Mouse (Mus musculus) limb, embryonic 10.5 days (tissue): ENCODE measurements around the gene Tll1. TPM values are rescaled to one million over a fixed set of nuclear protein-coding genes. Genes with fewer than 3 reads are reported as not detected.

Experiments
- DNase-seq: peaks from one replicate; pipeline ENCODE4 v3.0.0-alpha.2; 2017; ENCODE audit warnings: low spot score
- H3K27ac ChIP-seq: fragments of 300-500 bp; sonication (generic); 2 replicates; pipeline ENCODE4 v1.5.1; 2016; ENCODE audit warnings: mild to moderate bottlenecking
- H3K27me3 ChIP-seq: fragments of 300-500 bp; sonication (generic); 2 replicates; pipeline ENCODE4 v1.6.1; 2016; ENCODE audit warnings: low read depth, mild to moderate bottlenecking; ENCODE audit not compliant: poor library complexity, severe bottlenecking
- H3K36me3 ChIP-seq: fragments of 300-500 bp; sonication (generic); 2 replicates; pipeline ENCODE4 v1.6.1; 2016; ENCODE audit warnings: mild to moderate bottlenecking, moderate library complexity
- H3K4me1 ChIP-seq: fragments of 300-500 bp; sonication (generic); 2 replicates; pipeline ENCODE4 v1.6.1; 2016
- H3K4me3 ChIP-seq: fragments of 300-500 bp; sonication (generic); 2 replicates; pipeline ENCODE4 v1.5.1; 2016; ENCODE audit warnings: mild to moderate bottlenecking, moderate library complexity
- H3K9me3 ChIP-seq: fragments of 300-500 bp; sonication (generic); replicated peaks from 2 replicates; pipeline ENCODE4 v1.6.1; 2016; ENCODE audit warnings: mild to moderate bottlenecking
- WGBS: fragments of 180-500 bp; shearing (Covaris S2); methylation state at CpG from one replicate; pipeline ENCODE4 v1.1.7; 2016; 5-methylcytosine and 5-hydroxymethylcytosine counted together
- polyA plus RNA-seq: library from polyadenylated mRNA; unstranded; fragments of >200 nt; fragmentation: Nextera tagmentation; extraction: Ambion mirVana; gene quantifications from 2 replicates; pipeline ENCODE4 v1.2.1, GENCODE M21; 2016

Gene Tll1
- polyA plus RNA-seq, 1 experiment from 2014 or later: 1.9 TPM

DNA sequence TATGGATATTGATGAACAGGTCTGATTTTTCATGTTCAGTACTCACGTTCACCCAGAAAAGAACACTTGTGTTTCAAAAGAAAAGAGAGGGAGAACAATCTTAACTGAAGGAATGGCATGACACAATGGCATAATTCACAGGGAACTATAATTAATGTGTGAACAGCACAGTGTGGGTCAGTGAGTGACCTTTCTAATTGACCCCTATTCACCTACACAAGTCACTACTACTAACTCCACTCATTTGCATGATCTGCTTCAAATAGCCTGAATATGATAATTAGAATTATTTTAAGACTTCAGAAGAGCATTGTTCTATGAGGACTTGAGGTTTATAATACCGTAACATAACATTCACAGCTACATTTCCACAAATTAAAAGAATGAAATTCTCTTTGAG lies 18.2 kb downstream of the Tll1 start:
- peaks cover 5% of the 10 kb centered on the region; the same call in 1 of the 2 replicates for H3K4me1 ChIP-seq
- no peaks in the 10 kb centered on the region for H3K9me3 ChIP-seq
- H3K27me3 ChIP-seq: no peaks in the 10 kb centered on the region
- no peak for DNase-seq
- H3K4me3 ChIP-seq: no peak overlapping the region
- H3K36me3 ChIP-seq: no peaks in the 10 kb centered on the region
- WGBS: 86% methylated on average over 2 of the region's 2 CpGs
- H3K27ac ChIP-seq: no peak overlapping the region

DNA sequence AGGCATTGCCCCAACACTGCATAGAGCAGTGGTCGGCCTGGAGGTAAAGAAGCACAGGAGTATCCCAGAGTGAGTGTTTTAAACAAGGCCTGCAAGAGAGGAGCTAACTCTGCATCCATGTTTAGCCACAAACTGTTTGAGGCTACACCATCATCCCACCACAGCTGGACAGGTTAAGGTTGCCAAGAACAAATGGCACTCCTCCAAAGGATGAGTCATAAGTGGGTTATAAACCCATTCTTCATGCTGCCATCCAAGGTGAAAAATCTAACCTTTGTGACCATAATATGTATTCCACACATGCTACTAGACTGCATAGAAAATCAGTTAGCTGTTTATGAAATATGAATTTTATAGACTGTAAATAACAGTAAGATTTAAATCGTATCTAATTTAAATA lies 29.1 kb downstream of the Tll1 start:
- Histone ChIP-seq H3K9me3 (no peaks in the 10 kb centered on the region), H3K36me3 (no peaks in the 10 kb centered on the region), H3K27me3 (no peaks in the 10 kb centered on the region), H3K4me1 (no peaks in the 10 kb centered on the region), H3K4me3 (no peak overlapping the region), H3K27ac (no peak overlapping the region)
- WGBS: 86% methylated on average over 2 of the region's 2 CpGs
- no peak for DNase-seq

DNA sequence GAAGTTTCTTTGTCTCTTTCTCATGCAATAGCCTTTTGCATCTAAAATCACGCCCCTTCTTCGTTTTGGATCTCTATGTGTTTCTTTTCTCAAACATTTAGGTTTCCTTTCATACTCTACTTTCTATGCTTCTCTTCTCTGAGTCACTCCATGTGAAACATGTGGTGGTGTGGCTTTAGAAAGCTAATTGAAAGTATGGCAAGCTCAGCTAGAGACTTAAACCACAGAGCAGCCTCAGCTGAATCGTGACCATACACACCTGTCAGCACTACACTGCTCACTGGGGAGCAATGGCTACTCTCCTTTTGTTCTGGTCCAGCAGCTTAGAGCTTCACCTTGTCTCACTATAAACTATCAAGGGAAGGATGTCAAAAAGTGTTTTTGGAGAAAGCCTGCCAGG lies 31.2 kb downstream of the Tll1 start:
- H3K4me1 ChIP-seq: no peaks in the 10 kb centered on the region
- H3K36me3 ChIP-seq: no peaks in the 10 kb centered on the region
- H3K27ac ChIP-seq: no peak overlapping the region
- WGBS: 82% methylated on average over 3 of the region's 3 CpGs
- no peaks in the 10 kb centered on the region for H3K9me3 ChIP-seq
- no peaks in the 10 kb centered on the region for H3K27me3 ChIP-seq
- H3K4me3 ChIP-seq: no peak overlapping the region
- no peak for DNase-seq

DNA sequence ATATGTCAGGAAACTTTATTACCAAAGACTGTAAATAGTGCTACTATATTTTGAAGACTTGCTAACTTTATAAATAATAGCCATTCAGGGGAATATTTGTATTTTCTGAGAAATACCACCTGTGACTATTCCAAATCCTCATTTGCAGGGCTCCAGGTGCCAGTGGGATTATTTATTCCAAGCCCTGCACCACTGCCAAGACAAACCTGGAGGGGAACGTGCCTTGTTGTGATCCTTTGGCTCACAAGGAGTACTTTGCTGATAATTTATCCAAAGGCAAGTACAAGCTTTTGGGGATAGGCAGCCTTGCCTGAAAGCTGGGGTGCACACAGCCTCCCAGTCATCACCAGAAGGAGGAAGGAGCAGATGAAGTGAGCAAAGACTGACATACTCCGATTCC lies 32.3 kb downstream of the Tll1 start:
- H3K27me3 ChIP-seq: no peaks in the 10 kb centered on the region
- WGBS: 89% methylated on average over 2 of the region's 2 CpGs
- no peaks in the 10 kb centered on the region for H3K9me3 ChIP-seq
- no peak overlapping the region for H3K4me3 ChIP-seq
- H3K27ac ChIP-seq: no peak overlapping the region
- H3K4me1 ChIP-seq: no peaks in the 10 kb centered on the region
- DNase-seq: no peak
- H3K36me3 ChIP-seq: no peaks in the 10 kb centered on the region

DNA sequence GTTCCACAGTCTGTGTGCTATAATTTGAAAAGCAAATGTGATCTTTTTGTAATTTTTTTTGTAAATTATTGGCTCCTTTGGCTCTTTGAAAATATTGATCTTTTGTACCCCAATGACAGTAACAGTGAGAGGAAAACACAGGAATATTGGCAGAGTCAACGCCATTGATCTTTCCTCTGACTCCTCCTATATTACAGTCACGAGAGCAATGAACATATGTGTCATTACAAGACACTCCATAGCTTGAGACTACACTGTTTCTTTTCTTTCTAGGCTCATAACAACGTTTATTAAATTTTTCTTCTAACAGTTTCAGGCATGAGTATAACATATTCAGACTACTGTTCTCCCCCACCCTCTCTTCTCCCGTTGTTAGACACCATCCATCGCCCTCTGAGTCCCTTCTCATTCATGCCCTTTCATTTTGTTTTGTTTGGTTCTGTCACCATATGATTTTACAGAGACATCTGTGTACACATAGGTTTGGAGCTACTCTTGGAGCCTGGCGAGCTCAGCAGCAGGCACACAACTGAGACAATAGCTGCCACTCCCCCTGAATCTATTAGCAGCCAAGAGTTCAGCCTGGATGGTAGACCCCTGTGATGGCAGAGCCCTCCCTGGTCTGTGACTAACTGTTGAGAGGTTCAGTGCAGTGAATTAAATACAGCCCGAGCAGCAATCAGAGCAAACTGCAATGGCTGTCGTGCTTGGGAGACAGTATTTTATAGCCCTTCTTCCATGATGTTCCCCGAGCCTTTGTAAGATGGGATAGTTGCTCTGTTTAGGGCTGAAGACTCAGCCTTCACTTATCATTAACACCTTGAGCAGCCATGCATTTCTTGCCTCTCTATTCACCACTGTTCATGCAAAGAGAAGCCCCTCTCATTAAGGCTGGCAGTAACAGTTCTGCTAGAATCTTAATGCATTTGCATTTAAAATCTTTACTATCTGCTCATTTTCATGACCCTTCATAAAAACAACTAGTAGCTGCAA lies 52.9 kb downstream of the Tll1 start:
- H3K36me3 ChIP-seq: no peaks in the 10 kb centered on the region
- DNase-seq: no peak
- WGBS: 67% methylated on average over 9 of the region's 9 CpGs
- no peak overlapping the region for H3K27ac ChIP-seq
- no peak overlapping the region for H3K4me3 ChIP-seq
- H3K4me1 ChIP-seq: 0 out of 2 replicates have a peak, but pooled peaks cover 2% of the 10 kb centered on the region
- H3K27me3 ChIP-seq: no peaks in the 10 kb centered on the region
- no peaks in the 10 kb centered on the region for H3K9me3 ChIP-seq

DNA sequence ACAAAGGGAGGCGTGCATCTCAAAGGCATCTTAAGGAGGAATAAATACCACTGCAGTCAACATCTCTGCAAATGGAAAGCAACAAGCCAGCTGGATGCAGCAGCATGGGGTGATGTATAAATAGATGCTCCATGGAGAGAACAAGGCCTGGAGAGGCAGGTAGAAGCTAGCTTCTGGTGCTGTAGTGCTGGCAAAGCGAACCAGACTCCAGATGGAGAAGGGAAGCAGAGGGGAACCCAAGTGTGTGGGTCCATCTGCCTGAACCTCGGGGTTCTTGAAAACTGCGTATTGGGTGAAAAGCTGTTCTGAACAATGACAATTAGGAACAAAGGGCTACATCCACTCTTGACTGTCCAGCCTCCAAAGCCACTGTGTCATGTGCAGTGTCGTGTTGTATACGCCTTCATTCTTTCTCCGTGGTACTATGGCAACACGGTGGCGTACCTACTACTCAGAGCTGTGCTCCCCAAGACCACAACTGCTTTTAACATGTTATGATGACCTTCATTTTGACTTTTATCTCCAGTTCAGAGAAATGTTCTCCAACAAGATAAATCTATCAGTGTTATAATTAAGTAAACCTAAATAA lies 53.8 kb downstream of the Tll1 start:
- Histone ChIP-seq H3K36me3 (no peaks in the 10 kb centered on the region), H3K4me1 (0 out of 2 replicates have a peak, but pooled peaks cover 2% of the 10 kb centered on the region), H3K4me3 (no peak overlapping the region), H3K27me3 (no peaks in the 10 kb centered on the region), H3K27ac (no peak overlapping the region), H3K9me3 (no peaks in the 10 kb centered on the region)
- no peak for DNase-seq
- WGBS: 80% methylated on average over 9 of the region's 9 CpGs

DNA sequence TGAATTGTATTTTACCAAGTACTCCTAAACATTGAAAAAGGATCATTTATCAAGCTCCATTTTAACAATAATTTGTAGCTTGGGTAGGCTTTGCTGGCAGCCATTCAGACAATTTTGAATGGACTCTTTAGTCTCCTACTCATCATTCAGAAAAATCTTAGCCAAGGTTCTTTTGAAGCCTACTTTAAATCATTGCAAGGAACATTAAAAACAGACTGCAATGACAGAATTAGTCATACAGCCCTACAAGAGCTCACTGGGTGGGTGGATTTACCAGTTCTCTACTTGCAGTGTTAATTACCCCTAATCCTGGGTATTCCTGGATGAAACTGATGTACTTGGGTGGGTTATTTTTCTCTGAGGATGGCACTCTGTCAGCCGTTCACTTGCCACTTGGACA lies 69.5 kb downstream of the Tll1 start:
- H3K36me3 ChIP-seq: no peaks in the 10 kb centered on the region
- no peaks in the 10 kb centered on the region for H3K27me3 ChIP-seq
- no peak for DNase-seq
- H3K9me3 ChIP-seq: no peaks in the 10 kb centered on the region
- WGBS: 82% methylated on average over 1 of the region's 1 CpGs
- no peak overlapping the region for H3K4me3 ChIP-seq
- H3K4me1 ChIP-seq: no peaks in the 10 kb centered on the region
- H3K27ac ChIP-seq: no peak overlapping the region

DNA sequence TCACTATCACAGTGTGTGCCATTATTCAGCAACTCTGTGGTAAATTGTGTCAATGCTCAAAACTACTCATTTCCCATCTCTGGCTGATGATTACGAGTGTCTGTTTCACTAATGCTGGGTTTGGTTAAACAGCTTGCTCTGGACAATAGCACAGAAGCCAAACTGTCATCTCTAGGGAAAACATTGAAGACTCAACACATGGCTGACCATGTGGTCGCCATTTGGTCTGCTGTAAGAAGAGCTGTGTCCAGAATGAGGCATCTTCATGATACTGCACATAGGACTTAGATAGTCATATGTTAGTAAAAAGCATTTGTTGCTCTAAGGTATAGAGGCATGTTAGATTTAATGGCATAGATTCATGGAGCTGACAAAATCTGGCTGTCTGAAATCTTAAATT lies 98.9 kb downstream of the Tll1 start:
- 76% methylated on average over 2 of the region's 2 CpGs for WGBS
- no peaks in the 10 kb centered on the region for H3K36me3 ChIP-seq

DNA sequence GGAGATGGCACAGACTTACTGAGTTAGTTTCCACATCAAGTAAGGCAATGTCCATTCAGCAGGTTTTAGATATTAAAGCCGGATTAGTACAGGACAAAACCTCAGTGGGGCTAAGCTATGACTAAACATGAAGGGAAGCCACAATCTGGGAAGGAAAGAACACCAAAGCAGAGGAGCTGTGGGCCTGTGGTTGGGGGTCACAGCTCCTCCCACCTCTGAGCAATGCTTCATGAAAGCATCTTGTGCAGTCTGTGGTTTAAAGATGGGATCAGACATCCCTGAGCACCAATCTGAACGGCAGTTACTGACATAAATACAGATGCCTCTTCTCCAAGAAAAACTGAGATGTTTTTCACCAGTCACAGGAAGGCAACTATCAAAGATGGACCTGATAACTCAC lies 132.7 kb downstream of the Tll1 start:
- Histone ChIP-seq H3K4me3 (no peak overlapping the region), H3K4me1 (peaks cover 3% of the 10 kb centered on the region; the same call in 1 of the 2 replicates), H3K9me3 (no peaks in the 10 kb centered on the region), H3K27ac (no peak overlapping the region), H3K36me3 (no peaks in the 10 kb centered on the region), H3K27me3 (no peaks in the 10 kb centered on the region)
- WGBS: 81% methylated on average over 2 of the region's 2 CpGs
- no peak for DNase-seq

More for the DNA sequence above, 98.9 kb downstream of the Tll1 start:
- DNase-seq: no peak
- H3K27me3 ChIP-seq: no peaks in the 10 kb centered on the region
- H3K4me1 ChIP-seq: no peaks in the 10 kb centered on the region
- no peak overlapping the region for H3K4me3 ChIP-seq
- H3K9me3 ChIP-seq: no peaks in the 10 kb centered on the region
- H3K27ac ChIP-seq: no peak overlapping the region

DNA sequence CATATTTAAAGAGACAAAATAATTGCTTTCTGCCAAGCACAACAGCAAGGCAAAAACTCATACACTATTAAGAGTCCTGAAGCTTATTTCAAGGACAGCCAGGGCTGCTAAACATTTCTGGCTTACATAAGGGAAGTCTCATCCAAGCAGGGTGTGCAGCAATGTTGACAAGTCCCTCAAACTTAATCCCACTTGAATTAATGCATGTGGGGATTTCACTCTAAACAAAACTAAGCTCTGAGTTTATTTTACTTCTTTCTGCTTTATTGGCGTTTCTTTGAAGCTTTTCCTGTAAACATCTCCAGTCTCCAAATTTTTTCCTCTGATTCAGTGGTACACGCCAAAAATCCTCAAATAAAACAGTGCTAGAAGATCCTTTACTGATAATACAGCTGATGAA lies 146.2 kb downstream of the Tll1 start:
- Histone ChIP-seq H3K4me3 (no peak overlapping the region), H3K9me3 (no peaks in the 10 kb centered on the region), H3K4me1 (no peaks in the 10 kb centered on the region), H3K27me3 (no peaks in the 10 kb centered on the region), H3K27ac (no peak overlapping the region), H3K36me3 (no peaks in the 10 kb centered on the region)
- 50% methylated on average over 2 of the region's 2 CpGs for WGBS
- no peak for DNase-seq

DNA sequence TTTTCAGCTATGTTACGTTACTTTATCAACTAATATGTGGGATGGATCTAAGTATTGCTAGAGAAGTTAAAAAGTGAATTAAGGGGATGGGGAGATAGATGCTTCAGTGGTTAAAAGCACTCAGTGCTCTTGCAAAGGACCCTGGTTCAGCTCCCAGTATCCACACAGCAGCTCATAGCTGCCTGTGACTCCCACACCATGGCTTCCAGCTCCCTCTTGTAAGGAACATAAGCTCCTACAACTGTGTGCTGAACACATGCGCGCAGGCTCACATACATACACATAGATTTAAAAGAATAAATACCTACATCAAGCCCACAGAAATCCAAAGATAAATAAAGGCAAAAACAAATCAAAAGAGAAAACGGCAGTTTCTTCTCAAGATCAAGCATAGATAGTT lies 148.5 kb downstream of the Tll1 start:
- no peak for DNase-seq
- Histone ChIP-seq H3K4me3 (no peak overlapping the region), H3K27me3 (no peaks in the 10 kb centered on the region), H3K9me3 (no peaks in the 10 kb centered on the region), H3K36me3 (no peaks in the 10 kb centered on the region), H3K4me1 (no peaks in the 10 kb centered on the region), H3K27ac (no peak overlapping the region)
- 85% methylated on average over 4 of the region's 4 CpGs for WGBS

DNA sequence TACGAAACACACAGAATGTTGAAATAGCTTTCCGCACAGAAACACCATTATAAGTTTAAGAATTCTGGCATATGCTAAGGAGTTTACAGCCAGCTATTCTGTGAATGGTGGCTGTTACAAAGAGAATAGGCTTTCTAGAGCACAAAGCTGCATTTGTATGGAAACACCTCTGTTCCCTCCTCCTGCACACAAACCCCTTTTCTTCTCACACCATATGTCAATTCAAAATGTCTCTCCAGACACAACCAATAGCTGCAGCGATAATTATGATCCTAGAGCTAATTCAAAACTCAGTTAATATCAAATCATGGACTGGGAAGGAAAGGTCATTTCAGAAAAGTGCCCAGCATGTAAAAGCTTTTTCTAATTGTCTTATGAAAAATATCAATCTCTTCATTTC lies 157.5 kb downstream of the Tll1 start:
- DNase-seq: no peak
- 90% methylated on average over 3 of the region's 3 CpGs for WGBS

DNA sequence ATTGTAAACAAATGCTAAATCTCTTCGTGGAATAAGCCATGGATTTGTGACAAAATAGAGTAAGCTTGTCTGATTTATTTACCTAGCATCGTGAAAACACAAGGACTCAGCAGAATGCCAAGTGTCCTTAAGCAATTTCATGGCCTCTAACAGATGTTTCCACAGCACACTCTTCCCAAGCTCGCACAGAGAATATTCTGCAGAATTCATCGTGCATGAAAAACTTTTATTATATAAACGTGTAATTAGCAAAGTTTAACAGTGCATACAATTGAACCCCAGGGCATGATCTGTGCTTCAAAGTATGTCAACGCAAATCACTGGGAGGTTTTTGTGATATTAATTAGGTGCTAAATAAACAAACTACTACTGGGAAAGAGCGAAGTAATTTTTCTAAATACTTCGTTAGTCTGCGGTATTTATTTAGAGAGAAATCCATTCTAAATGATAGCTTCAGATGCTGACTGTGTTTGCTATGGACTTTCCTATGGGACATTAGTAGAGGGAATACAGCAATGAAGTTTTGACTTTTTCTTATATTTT lies 158.0 kb downstream of the Tll1 start:
- DNase-seq: no peak
- no peaks in the 10 kb centered on the region for H3K9me3 ChIP-seq
- H3K27me3 ChIP-seq: no peaks in the 10 kb centered on the region
- no peaks in the 10 kb centered on the region for H3K36me3 ChIP-seq
- WGBS: 76% methylated on average over 9 of the region's 9 CpGs
- peaks cover 5% of the 10 kb centered on the region; the same call in 1 of the 2 replicates for H3K4me1 ChIP-seq
- H3K4me3 ChIP-seq: no peak overlapping the region
- no peak overlapping the region for H3K27ac ChIP-seq

More for the DNA sequence above, 157.5 kb downstream of the Tll1 start:
- Histone ChIP-seq H3K27me3 (no peaks in the 10 kb centered on the region), H3K27ac (no peak overlapping the region), H3K4me3 (no peak overlapping the region), H3K4me1 (peaks cover 5% of the 10 kb centered on the region; the same call in 1 of the 2 replicates), H3K36me3 (no peaks in the 10 kb centered on the region), H3K9me3 (no peaks in the 10 kb centered on the region)
